Mouse (Mus musculus) liver, adult 2 months (tissue): ENCODE measurements at regions not wholly inside any gene's neighbourhood (a gene's known extent, or its start where the extent isn't known, plus 50 kb on each side); places are given as distances from the start of the nearest gene placed in this dataset.

Experiments
- CTCF ChIP-seq: fragments of 200-500 bp; IDR thresholded peaks from 2 replicates; pipeline ENCODE4 v1.5.1; 2011; ENCODE audit warnings: low read depth, low read length, control low read depth
- POLR2A ChIP-seq: fragments of 200-500 bp; IDR thresholded peaks from 2 replicates; pipeline ENCODE4 v1.6.1; 2011; ENCODE audit warnings: low read length, control low read depth; ENCODE audit not compliant: insufficient read depth; ENCODE audit errors: extremely low read depth

DNA sequence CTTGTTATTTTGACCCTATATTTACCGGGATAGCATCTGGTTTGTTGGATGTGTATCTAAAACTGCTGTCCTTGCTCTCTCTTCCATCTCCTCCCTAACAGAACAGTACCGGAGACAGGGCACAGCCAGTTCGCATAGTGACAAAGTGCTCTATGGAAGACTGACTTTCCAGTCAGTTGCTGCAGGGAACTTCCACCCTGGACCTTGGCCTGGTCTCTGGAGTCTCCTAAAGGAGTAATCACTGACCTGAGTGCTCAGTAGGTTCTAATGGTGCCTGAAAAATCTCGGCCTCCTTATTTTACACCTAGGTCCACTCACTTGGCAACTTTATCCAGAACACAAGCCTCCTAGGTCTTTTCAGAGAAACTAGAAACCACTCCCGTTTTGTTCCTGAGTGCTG, 130.9 kb upstream of the Hmgn3 start:
- TF ChIP-seq POLR2A = no peak
- TF ChIP-seq CTCF = no peak
